Mouse (Mus musculus) heart, postnatal 4 days (tissue): ENCODE measurements around the gene Cfap70. TPM values are rescaled to one million over a fixed set of nuclear protein-coding genes. Genes with fewer than 3 reads are reported as not detected.
A peak's percentile ranks its signal among the peaks of the same experiment; 100 is the strongest.

Experiments
- DNase-seq: peaks from one replicate; pipeline ENCODE4 v3.0.0; 2021
- total RNA-seq, 2 experiments: library from RNA; stranded (reverse); gene quantifications; 2 replicates each; pipeline ENCODE4 v1.2.3; 2021

Gene Cfap70
- under 1 TPM; 0.29 to 0.54 TPM for total RNA-seq

DNA sequence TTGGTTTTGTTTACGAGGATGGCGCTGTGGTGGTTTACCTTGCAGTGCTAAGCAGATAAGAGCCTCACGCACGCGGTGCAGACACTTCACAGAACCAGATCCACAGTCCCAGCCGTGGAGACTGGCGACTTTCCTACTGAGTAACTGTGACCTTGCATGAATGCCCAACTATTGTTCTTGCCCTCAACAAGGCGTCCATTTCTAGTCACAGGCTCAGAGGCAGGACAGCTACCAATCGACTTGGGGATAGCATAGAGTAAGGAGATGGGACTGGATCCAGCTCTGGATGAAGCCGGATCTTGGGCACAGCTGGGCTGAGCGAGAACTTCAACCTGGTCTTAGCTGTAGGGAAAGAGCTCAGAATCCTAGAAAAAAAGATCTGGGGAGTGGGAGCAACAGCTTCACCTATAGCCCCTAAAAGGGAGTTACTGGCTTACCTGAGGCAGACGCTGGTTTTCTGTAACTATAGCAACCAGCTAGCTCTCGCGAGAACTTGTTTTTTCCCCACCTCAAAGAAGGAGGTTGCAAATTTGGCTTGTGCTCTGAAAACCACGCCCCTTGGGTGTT lies at the start of gene Cfap70:
Cfap70 (minus strand) TSS at position 462 of the 567 bp plus-strand sequence.
- DNase-seq: peak; percentile 70

GRCm38 (mm10) chr14:20499982-20500381 lies 48.0 kb upstream of the Cfap70 start:
- DNase-seq: no peak

- DNase-seq: no peak
Observed at GRCm38 (mm10) chr14:20496603-20497002, 44.6 kb upstream of the Cfap70 start, which contains the start of gene Mss51. Gene Mss51 (minus strand): TSS chr14:20496901.

DNA sequence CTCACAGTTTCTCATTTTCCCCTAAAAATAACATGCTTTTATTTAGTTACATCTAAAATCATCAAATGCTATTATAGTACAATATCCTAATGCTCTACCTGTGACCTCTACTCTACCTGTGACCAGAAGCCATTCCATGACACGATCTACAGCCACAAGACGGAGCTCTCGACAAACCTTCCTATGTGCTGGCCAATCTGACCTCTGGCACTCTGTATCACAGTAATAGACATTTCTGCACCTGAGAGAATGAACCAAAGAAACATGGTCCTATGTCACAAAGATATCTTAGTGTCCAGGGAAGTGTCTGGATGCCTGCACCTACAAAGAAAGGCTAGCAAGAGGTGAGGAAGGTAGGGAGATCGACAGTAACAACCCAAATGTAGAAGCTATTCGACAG lies 34.0 kb upstream of the Cfap70 start:
- DNase-seq: no peak

- no peak for DNase-seq
Observed at GRCm38 (mm10) chr14:20482051-20482751, 30.2 kb upstream of the Cfap70 start.

DNA sequence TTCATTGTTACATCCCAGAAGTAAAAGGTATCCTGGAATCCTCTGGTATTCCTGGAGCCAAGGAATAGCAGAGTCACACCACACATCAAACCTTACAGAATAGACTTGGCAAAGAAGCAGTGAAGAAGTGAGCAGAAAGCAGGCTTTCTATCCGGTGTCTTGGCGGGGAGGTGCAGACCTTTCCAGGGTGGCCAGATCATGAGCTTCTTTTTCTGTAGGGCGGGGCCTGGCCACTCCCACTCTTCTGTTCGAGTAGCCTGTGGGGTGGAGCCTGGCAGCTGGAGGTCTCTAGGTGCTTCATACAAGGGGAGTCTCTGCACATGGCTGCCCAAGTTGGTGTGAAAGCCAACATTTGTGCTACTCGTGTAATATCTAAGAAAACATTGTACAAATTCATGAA lies 29.2 kb upstream of the Cfap70 start:
- peak; percentile 16 for DNase-seq

DNA sequence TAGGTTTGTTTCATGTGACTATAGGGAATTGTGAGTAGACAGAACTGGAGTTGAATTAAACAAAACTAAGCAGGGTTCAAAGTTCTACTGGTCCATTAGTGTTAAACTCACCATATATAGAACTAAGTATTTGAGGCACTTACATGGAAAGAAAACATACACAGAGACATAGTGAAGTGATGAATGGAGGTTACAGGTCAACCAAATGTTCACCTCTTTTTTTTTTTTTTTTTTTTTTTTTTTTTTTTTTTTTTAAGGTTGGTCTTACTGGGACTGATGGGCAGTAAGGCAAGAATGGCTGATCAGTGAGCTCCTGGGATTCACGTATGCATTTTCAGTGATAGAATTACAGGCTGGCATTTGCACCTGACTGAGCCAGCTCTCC lies 28.2 kb upstream of the Cfap70 start:
- no peak for DNase-seq

DNA sequence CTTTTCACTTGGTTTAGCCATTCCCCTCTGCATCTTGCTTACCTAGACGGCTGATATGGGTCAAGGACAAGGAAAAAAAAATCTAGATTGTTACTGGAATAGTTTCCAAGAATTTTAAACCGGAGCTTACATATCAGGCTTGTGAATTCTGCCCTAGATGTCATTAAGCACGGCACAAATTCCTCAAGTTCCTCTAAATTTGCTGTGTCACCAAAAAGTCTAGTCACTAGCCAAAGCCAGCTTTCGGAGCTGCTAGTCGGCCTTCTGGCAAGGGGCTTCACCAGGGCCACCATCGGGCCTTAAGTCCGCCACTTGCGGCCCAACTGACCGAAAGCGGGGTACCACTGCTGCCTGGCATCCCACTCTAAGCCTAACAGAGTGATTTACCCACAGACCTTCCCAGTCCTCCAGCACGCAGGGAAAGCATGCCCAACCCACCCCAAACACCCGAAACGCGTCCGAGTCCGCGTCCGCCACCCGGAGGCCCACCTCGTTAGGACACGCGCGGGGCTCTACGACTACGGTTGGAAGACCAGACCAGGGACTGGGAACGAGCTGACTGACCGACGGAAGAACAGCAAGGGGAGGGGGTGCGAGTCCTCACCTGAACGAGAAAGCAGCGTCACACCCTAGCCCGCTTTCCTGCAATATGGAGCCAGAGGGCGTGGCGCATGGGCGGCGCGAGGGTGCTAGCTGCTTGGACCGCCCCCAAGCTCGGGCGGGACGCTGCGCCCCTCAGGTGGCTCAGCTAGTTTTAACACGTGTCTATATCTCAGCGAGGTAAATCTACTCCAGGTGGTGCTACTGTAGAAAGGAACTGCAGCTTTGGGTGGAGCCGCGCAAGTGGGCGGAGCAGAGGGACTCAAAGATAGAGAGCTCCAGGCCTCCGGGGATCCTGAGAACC lies 27.5 kb upstream of the Cfap70 start, which contains the start of gene Anxa7:
Anxa7 (minus strand) TSS at position 843 of the 904 bp plus-strand sequence.
- peak; percentile 75 for DNase-seq

GRCm38 (mm10) chr14:20478801-20479200 lies 26.8 kb upstream of the Cfap70 start:
- DNase-seq: peak; percentile 55

GRCm38 (mm10) chr14:20478385-20478784 lies 26.4 kb upstream of the Cfap70 start:
- DNase-seq: no peak

GRCm38 (mm10) chr14:20477261-20478025 lies 25.4 kb upstream of the Cfap70 start:
- DNase-seq: no peak

- DNase-seq: no peak
Observed at GRCm38 (mm10) chr14:20460216-20460615, 8.2 kb upstream of the Cfap70 start.

DNA sequence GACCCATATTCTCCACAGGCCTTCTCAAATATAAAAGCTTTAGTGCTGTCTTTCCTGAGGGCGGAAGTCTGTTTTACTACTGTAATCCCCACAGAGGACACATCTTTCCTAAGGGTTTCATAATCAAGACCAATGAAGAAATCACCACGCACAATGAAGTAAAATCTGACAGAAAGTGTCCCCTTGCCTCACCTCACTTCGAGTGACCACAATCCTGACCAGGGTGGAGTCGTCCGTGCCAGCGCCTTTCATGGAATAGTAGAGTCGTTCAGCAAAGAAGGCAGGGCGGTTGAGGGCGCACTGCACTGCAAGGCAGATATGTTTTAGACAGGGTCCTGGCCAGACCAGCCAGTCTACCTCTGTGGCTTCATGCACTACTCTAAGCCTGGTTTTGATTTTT lies 6.4 kb upstream of the Cfap70 start:
- DNase-seq: no peak

DNA sequence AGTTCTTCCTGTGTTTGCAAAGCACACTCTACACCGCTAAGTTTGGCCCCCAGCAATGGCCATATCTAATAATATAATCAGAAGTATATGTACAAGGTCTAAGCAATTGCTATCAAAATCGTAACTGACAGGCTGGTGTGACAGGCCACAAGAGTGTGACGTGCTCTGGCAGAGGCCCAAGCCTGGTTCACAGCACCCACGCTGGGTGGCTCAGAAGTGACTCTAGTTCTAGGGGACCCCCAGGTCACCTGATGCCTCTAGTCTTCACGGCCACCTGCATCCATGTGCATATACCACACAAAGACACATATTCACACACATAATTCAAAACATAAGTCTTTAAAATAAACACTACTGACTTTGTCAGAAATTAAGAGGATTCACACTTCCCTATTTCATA lies 903 bp upstream of the Cfap70 start:
- no peak for DNase-seq

- no peak for DNase-seq
Observed at GRCm38 (mm10) chr14:20451302-20451701, 724 bp downstream of the Cfap70 start.

DNA sequence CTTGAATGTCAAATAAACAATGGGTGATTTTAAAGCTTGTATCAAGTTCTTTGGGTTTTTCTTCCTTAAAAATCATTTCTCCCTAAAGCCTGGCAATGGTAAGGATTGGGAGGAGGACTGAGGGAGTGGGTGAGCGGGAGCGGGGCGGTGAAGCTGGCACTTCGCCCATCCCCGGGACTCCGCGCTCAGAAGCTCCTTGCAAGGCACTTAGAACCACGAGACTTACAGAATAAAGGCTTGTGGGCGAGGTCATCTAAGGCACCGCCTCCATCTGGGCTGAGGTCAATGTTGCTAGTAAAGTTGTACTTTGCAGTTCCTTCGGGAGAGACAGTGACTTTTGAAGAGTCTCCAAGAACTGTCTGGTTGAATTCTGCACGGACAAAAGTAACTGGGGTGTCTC lies 4.8 kb downstream of the Cfap70 start:
- DNase-seq: no peak

- DNase-seq: no peak
Observed at GRCm38 (mm10) chr14:20442252-20442651, 9.8 kb downstream of the Cfap70 start.

GRCm38 (mm10) chr14:20436976-20437375 lies 15.1 kb downstream of the Cfap70 start:
- DNase-seq: no peak

- DNase-seq: no peak
Observed at GRCm38 (mm10) chr14:20432420-20432819, 19.6 kb downstream of the Cfap70 start.

GRCm38 (mm10) chr14:20431726-20432125 lies 20.3 kb downstream of the Cfap70 start:
- no peak for DNase-seq

GRCm38 (mm10) chr14:20429833-20430232 lies 22.2 kb downstream of the Cfap70 start:
- DNase-seq: no peak

- no peak for DNase-seq
Observed at GRCm38 (mm10) chr14:20428593-20428992, 23.4 kb downstream of the Cfap70 start.
